Mouse (Mus musculus) MEL (cell line): Measurements from ENCODE around the gene Narf. TPM values are rescaled to one million over a fixed set of nuclear protein-coding genes. Genes with fewer than 3 reads are reported as not detected.

Experiments
- DNase-seq: peaks from one replicate; pipeline ENCODE4 v3.0.0; 2011; ENCODE audit warnings: low read depth, low spot score
- H3K27ac ChIP-seq: 2 replicates; pipeline ENCODE4 v1.5.1; 2012; ENCODE audit warnings: low read depth, mild to moderate bottlenecking, control low read depth, low read length, moderate library complexity; ENCODE audit not compliant: control insufficient read depth
- H3K27me3 ChIP-seq, 2 experiments: fragments of 150-350 bp in 1 of 2; sonication (generic) in 1 of 2; 2 replicates each; pipeline ENCODE4 v1.6.1; 2012; ENCODE audit warnings: low read length in 2 of 2, mild to moderate bottlenecking in 2 of 2, improper control_type of control experiment in 1 of 2, moderate library complexity in 1 of 2; ENCODE audit not compliant: insufficient read depth in 2 of 2, control insufficient read depth in 1 of 2
- H3K36me3 ChIP-seq, 2 experiments: 2 replicates each; pipeline ENCODE4 v1.6.1; 2012 to 2014; ENCODE audit warnings: low read length in 2 of 2, improper control_type of control experiment in 1 of 2, inconsistent platforms in 1 of 2, mild to moderate bottlenecking in 1 of 2; ENCODE audit not compliant: insufficient read depth in 2 of 2, control insufficient read depth in 1 of 2
- H3K4me1 ChIP-seq, 2 experiments: fragments of 150-350 bp in 1 of 2; sonication (generic) in 1 of 2; 2 replicates each; pipeline ENCODE4 v1.6.1; 2012; ENCODE audit warnings: low read length in 2 of 2, improper control_type of control experiment in 1 of 2, mild to moderate bottlenecking in 1 of 2; ENCODE audit not compliant: insufficient read depth in 2 of 2, control insufficient read depth in 1 of 2
- H3K4me3 ChIP-seq, 2 experiments: fragments of 150-350 bp in 1 of 2; sonication (generic) in 1 of 2; 2 replicates each; pipeline ENCODE4 v1.5.1; 2012; ENCODE audit warnings: low read depth in 2 of 2, low read length in 2 of 2, mild to moderate bottlenecking in 2 of 2, moderate library complexity in 2 of 2, control low read depth in 1 of 2, improper control_type of control experiment in 1 of 2; ENCODE audit not compliant: control insufficient read depth in 1 of 2, insufficient read depth in 1 of 2
- H3K79me2 ChIP-seq: 2 replicates; pipeline ENCODE4 v1.6.1; 2012; ENCODE audit warnings: mild to moderate bottlenecking, low read length, moderate library complexity; ENCODE audit not compliant: control insufficient read depth, poor library complexity, insufficient read depth
- H3K9ac ChIP-seq: 2 replicates; pipeline ENCODE4 v1.6.1; 2012; ENCODE audit warnings: low read depth, mild to moderate bottlenecking, control low read depth, low read length, moderate library complexity; ENCODE audit not compliant: control insufficient read depth, poor library complexity, severe bottlenecking
- H3K9me3 ChIP-seq: fragments of 150-350 bp; sonication (generic); replicated peaks from 2 replicates; pipeline ENCODE4 v1.6.1; 2012; ENCODE audit warnings: mild to moderate bottlenecking, low read length, improper control_type of control experiment, moderate library complexity; ENCODE audit not compliant: insufficient read depth
- BHLHE40 ChIP-seq: IDR thresholded peaks from 2 replicates; pipeline ENCODE4 v1.6.1; 2012; ENCODE audit warnings: low read depth, mild to moderate bottlenecking, inconsistent platforms, low read length, improper control_type of control experiment, borderline replicate concordance
- CHD1 ChIP-seq: IDR thresholded peaks from 2 replicates; pipeline ENCODE4 v1.6.1; 2012; ENCODE audit warnings: low read depth, mild to moderate bottlenecking, inconsistent platforms, low read length, improper control_type of control experiment
- CHD2 ChIP-seq: IDR thresholded peaks from 2 replicates; pipeline ENCODE4 v1.6.1; 2011; ENCODE audit warnings: low read length, improper control_type of control experiment
- CTCF ChIP-seq, 3 experiments: IDR thresholded peaks in 2 of 3; conservative IDR thresholded peaks in 1 of 3; 2 replicates each; pipeline ENCODE4 v1.5.1; 2011 to 2012; ENCODE audit warnings: low read length in 3 of 3, low read depth in 2 of 3, mild to moderate bottlenecking in 2 of 3, improper control_type of control experiment in 1 of 3, inconsistent platforms in 1 of 3, mixed read lengths in 1 of 3, moderate library complexity in 1 of 3; ENCODE audit not compliant: control insufficient read depth in 1 of 3, insufficient read depth in 1 of 3, poor library complexity in 1 of 3, severe bottlenecking in 1 of 3
- ELF1 ChIP-seq: IDR thresholded peaks from 2 replicates; pipeline ENCODE4 v1.6.1; 2014; ENCODE audit warnings: low read depth, mild to moderate bottlenecking, inconsistent platforms, low read length, improper control_type of control experiment, moderate library complexity
- EP300 ChIP-seq, 2 experiments: IDR thresholded peaks; 2 replicates each; pipeline ENCODE4 v1.6.1; 2011; ENCODE audit warnings: improper control_type of control experiment in 2 of 2, low read length in 2 of 2, low read depth in 1 of 2, mild to moderate bottlenecking in 1 of 2
- ETS1 ChIP-seq: IDR thresholded peaks from 2 replicates; pipeline ENCODE4 v1.6.1; 2012; ENCODE audit warnings: low read depth, mild to moderate bottlenecking, inconsistent platforms, low read length, improper control_type of control experiment, moderate library complexity
- GABPA ChIP-seq: IDR thresholded peaks from 2 replicates; pipeline ENCODE4 v1.6.1; 2012; ENCODE audit warnings: low read depth, mild to moderate bottlenecking, inconsistent platforms, low read length, improper control_type of control experiment, moderate library complexity
- GATA1 ChIP-seq: IDR thresholded peaks from 2 replicates; pipeline ENCODE4 v1.6.1; 2011; ENCODE audit warnings: low read depth, low read length, improper control_type of control experiment
- HCFC1 ChIP-seq: IDR thresholded peaks from 2 replicates; pipeline ENCODE4 v1.6.1; 2012; ENCODE audit warnings: low read depth, mild to moderate bottlenecking, inconsistent platforms, low read length, improper control_type of control experiment, moderate library complexity
- JUND ChIP-seq: IDR thresholded peaks from 2 replicates; pipeline ENCODE4 v1.6.1; 2011; ENCODE audit warnings: low read depth, mild to moderate bottlenecking, improper control_type of control experiment, low read length
- MAZ ChIP-seq: IDR thresholded peaks from 2 replicates; pipeline ENCODE4 v1.6.1; 2012; ENCODE audit warnings: low read depth, mild to moderate bottlenecking, inconsistent platforms, low read length, improper control_type of control experiment
- MYB ChIP-seq: IDR thresholded peaks from 2 replicates; pipeline ENCODE4 v1.6.1; 2011; ENCODE audit warnings: mild to moderate bottlenecking, low read depth, low read length, improper control_type of control experiment
- NELFE ChIP-seq: IDR thresholded peaks from 2 replicates; pipeline ENCODE4 v1.6.1; 2011; ENCODE audit warnings: low read depth, low read length, improper control_type of control experiment
- POLR2A ChIP-seq, 2 experiments: IDR thresholded peaks; 2 replicates each; pipeline ENCODE4 v1.6.1; 2011 to 2012; ENCODE audit warnings: low read length in 2 of 2, mild to moderate bottlenecking in 2 of 2, control low read depth in 1 of 2, improper control_type of control experiment in 1 of 2, low read depth in 1 of 2, moderate library complexity in 1 of 2; ENCODE audit not compliant: control insufficient read depth in 1 of 2, insufficient read depth in 1 of 2, poor library complexity in 1 of 2
- POLR2AphosphoS2 ChIP-seq: IDR thresholded peaks from 2 replicates; pipeline ENCODE4 v1.6.1; 2011; ENCODE audit warnings: low read length, improper control_type of control experiment
- POLR2AphosphoS5 ChIP-seq: IDR thresholded peaks from 2 replicates; pipeline ENCODE4 v1.6.1; 2012; ENCODE audit warnings: low read depth, borderline replicate concordance, mild to moderate bottlenecking, inconsistent platforms, low read length, moderate library complexity, mixed read lengths
- TCF12 ChIP-seq: IDR thresholded peaks from 2 replicates; pipeline ENCODE4 v1.6.1; 2014; ENCODE audit warnings: low read depth, mild to moderate bottlenecking, inconsistent platforms, low read length, improper control_type of control experiment, moderate library complexity
- USF1 ChIP-seq: IDR thresholded peaks from 2 replicates; pipeline ENCODE4 v1.6.1; 2014; ENCODE audit warnings: low read depth, mild to moderate bottlenecking, inconsistent platforms, low read length, improper control_type of control experiment, moderate library complexity
- ZKSCAN1 ChIP-seq: IDR thresholded peaks from 2 replicates; pipeline ENCODE4 v1.6.1; 2012; ENCODE audit warnings: low read depth, mild to moderate bottlenecking, inconsistent platforms, low read length, improper control_type of control experiment, moderate library complexity
- ZNF384 ChIP-seq: IDR thresholded peaks from 2 replicates; pipeline ENCODE4 v1.6.1; 2012; ENCODE audit warnings: low read depth, mild to moderate bottlenecking, inconsistent platforms, low read length, improper control_type of control experiment
- polyA plus RNA-seq, 2 experiments: library from polyadenylated mRNA; stranded (reverse) in 1 of 2; unstranded in 1 of 2; fragments of >175 nt in 1 of 2; fragments of >200 nt in 1 of 2; gene quantifications; 2 replicates each; pipeline versions ENCODE4 v1.2.1 to v1.2.4; 2012; ENCODE audit warnings: low replicate concordance in 2 of 2, low read depth in 1 of 2; ENCODE audit not compliant: insufficient read length in 2 of 2, insufficient read depth in 1 of 2, missing spikeins in 1 of 2
- total RNA-seq: library from RNA; depleted of rRNA; stranded (reverse); fragments of 300-350 nt; gene quantifications from 2 replicates; pipeline ENCODE4 v1.2.3, GENCODE M21; 2012

Narf gene
- total and polyA plus RNA-seq, 3 experiments = 31.9 to 44.9 TPM; not detected in 1

DNA sequence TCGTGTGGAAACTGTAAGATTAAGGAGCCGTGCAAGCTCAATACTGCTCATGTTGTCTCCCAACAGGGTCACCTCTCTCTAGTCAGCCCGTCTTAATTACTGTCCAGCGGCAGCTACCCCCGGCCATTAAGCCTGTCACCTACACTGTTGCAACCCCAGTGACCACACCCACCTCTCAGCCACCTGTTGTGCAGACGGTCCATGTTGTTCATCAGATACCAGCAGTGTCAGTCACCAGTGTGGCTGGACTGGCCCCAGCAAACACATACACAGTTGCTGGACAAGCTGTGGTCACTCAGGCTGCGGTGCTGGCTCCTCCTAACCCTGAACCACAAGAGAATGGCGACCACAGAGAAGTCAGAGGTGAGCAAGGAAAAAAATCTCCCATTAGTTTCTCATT, 61.4 kb downstream of the Narf start:
- H3K36me3 ChIP-seq = peaks cover 0 to 46% of the 10 kb centered on the region in 2 experiments; a peak in 2 of 4 replicates
- H3K27me3 ChIP-seq = no peaks in the 10 kb centered on the region
- no peaks in the 10 kb centered on the region; the same call in 1 of the 2 replicates for H3K79me2 ChIP-seq
- no peak overlapping the region for H3K9ac ChIP-seq
- no peaks in the 10 kb centered on the region for H3K9me3 ChIP-seq
- DNase-seq = no peak
- H3K4me1 ChIP-seq = no peaks in the 10 kb centered on the region
- H3K4me3 ChIP-seq = no peak overlapping the region
- TF ChIP-seq POLR2AphosphoS5 = no peak; the same call in 1 of the 2 replicates
- no peak for TF ChIP-seq NELFE
- TF ChIP-seq GABPA = no peak
- TF ChIP-seq CTCF (IDR thresholded peaks at IDR 0.05 in 2 of 3, conservative IDR thresholded peaks at IDR 0.05 in 1 of 3; ENCODE audit: control insufficient read depth in 1 of 3, insufficient read depth in 1 of 3, low read depth in 2 of 3, low read length in 3 of 3, poor library complexity in 1 of 3, severe bottlenecking in 1 of 3) = no peak
- no peak for TF ChIP-seq JUND
- no peak for TF ChIP-seq BHLHE40
- TF ChIP-seq MYB = no peak
- no peak for TF ChIP-seq CHD2
- TF ChIP-seq HCFC1 = no peak
- no peak for TF ChIP-seq ZNF384
- TF ChIP-seq GATA1 = no peak
- no peak for TF ChIP-seq TCF12
- no peak for TF ChIP-seq MAZ
- no peak for TF ChIP-seq USF1
- TF ChIP-seq ETS1 = no peak
- no peak for TF ChIP-seq ELF1
- no peak for TF ChIP-seq CHD1
- no peak overlapping the region for H3K27ac ChIP-seq

DNA sequence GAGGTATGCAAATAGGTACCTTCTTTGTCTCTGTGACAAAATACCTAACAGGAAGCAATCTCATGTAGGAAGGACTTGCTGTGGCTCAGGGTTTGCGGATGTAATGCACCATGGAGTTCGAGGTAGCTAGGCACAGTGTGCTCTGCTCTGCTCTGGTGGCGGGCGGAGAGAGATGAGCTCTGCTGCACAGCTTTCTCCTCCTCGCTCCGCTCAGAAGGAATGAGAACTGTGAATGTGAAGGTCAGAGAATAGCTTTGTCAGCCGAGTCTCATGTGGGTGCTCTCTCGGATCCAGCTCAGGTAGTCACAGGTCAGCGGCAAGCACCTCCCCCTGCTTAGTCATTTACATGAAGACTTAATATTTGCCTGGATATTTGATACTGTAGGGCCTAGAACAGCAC, 63.2 kb downstream of the Narf start:
- no peak for TF ChIP-seq HCFC1
- TF ChIP-seq POLR2AphosphoS2 = no peak
- TF ChIP-seq EP300 (IDR thresholded peaks at IDR 0.05; ENCODE audit: low read depth in 1 of 2, low read length in 2 of 2) = no peak
- no peak for TF ChIP-seq ZKSCAN1
- TF ChIP-seq POLR2A (IDR thresholded peaks at IDR 0.05; ENCODE audit: control insufficient read depth in 1 of 2, insufficient read depth in 1 of 2, low read depth in 1 of 2, low read length in 2 of 2, poor library complexity in 1 of 2) = no peak
- Histone ChIP-seq H3K27me3 (no peaks in the 10 kb centered on the region), H3K79me2 (no peaks in the 10 kb centered on the region; the same call in 1 of the 2 replicates), H3K9me3 (no peaks in the 10 kb centered on the region), H3K9ac (no peak overlapping the region), H3K27ac (no peak overlapping the region), H3K36me3 (peaks cover 0 to 38% of the 10 kb centered on the region in 2 experiments; a peak in 2 of 4 replicates), H3K4me1 (no peaks in the 10 kb centered on the region), H3K4me3 (no peak overlapping the region)
- DNase-seq = no peak
